Mouse (Mus musculus): ENCODE measurements around the gene Tsc22d1.

- TF ChIP-seq FLI1 (IDR thresholded peaks at IDR 0.05; ENCODE audit: low read length) (no peak), GATA1 (IDR thresholded peaks at IDR 0.05; ENCODE audit: borderline replicate concordance, low read length) (no peak)
Observed at GRCm38 (mm10) chr14:76497187-76497586, 82.4 kb downstream of the Tsc22d1 start.
